Mouse (Mus musculus): Measurements from ENCODE around the gene Nkx6-1.

GRCm38 (mm10) chr5:101655418-101655817 lies 9.4 kb downstream of the Nkx6-1 start:
- TF ChIP-seq POLR2A (IDR thresholded peaks at IDR 0.05; ENCODE audit: insufficient read length, low read depth) (no peak), USF1 (IDR thresholded peaks at IDR 0.05; ENCODE audit: low read depth) (no peak), MYOG (IDR thresholded peaks at IDR 0.05; ENCODE audit: control insufficient read depth in 1 of 3, insufficient read depth in 1 of 3, insufficient read length in 2 of 3, low read depth in 2 of 3) (no peak), TCF12 (IDR thresholded peaks at IDR 0.05; ENCODE audit: insufficient read depth, poor library complexity, severe bottlenecking) (no peak), REST (IDR thresholded peaks at IDR 0.05; ENCODE audit: insufficient read depth, insufficient read length) (no peak), CEBPB (IDR thresholded peaks at IDR 0.05; ENCODE audit: insufficient read depth, poor library complexity, severe bottlenecking) (no peak), MAX (IDR thresholded peaks at IDR 0.05; ENCODE audit: low read depth) (no peak), MYOD1 (IDR thresholded peaks at IDR 0.05; ENCODE audit: control insufficient read depth in 1 of 3, insufficient read length in 2 of 3, low read depth in 2 of 3) (no peak), TCF3 (IDR thresholded peaks at IDR 0.05; ENCODE audit: insufficient read length, low read depth) (no peak)
